Mouse (Mus musculus) thymus, adult 2 months (tissue): ENCODE data around the gene Chst11.

Source experiments
- CTCF ChIP-seq: fragments of 200-500 bp; IDR thresholded peaks from 2 replicates; pipeline ENCODE4 v1.5.1; 2012; ENCODE audit warnings: mild to moderate bottlenecking, control low read depth, low read length, moderate library complexity, borderline replicate concordance; ENCODE audit not compliant: control insufficient read depth, poor library complexity, insufficient read depth; ENCODE audit errors: extremely low read depth
- POLR2A ChIP-seq: fragments of 200-500 bp; IDR thresholded peaks from 2 replicates; pipeline ENCODE4 v1.6.1; 2012; ENCODE audit warnings: mild to moderate bottlenecking, low read length, control low read depth, moderate library complexity; ENCODE audit not compliant: control insufficient read depth, poor library complexity, insufficient read depth; ENCODE audit errors: extremely low read depth

GRCm38 (mm10) chr10:83019497-83020270 is 34.4 kb downstream of the Chst11 start:
- TF ChIP-seq CTCF (no peak), POLR2A (no peak)
